Mouse (Mus musculus): ENCODE measurements at regions not wholly inside any gene's neighbourhood (a gene's known extent, or its start where the extent isn't known, plus 50 kb on each side); places are given as distances from the start of the nearest gene placed in this dataset.
A peak's percentile ranks its signal among the peaks of the same experiment; 100 is the strongest.

GRCm38 (mm10) chr4:74466081-74466480 lies 223.8 kb downstream of the Kdm4c start:
- peak in 1 of 2 experiments; percentile 28 for DNase-seq (ENCODE audit: low spot score in 2 of 2)
- intact Hi-C loops (cut with DNase I) = no loop called here

GRCm38 (mm10) chr4:74512489-74512888 lies 270.2 kb downstream of the Kdm4c start:
- intact Hi-C loops (cut with DNase I) = no loop called here
- no peak for DNase-seq (ENCODE audit: low spot score in 2 of 2)

GRCm38 (mm10) chr4:74553888-74554287 lies 311.6 kb downstream of the Kdm4c start:
- no peak for DNase-seq (ENCODE audit: low spot score in 2 of 2)
- intact Hi-C loops (cut with DNase I) = no loop called here

- intact Hi-C loops (cut with DNase I) = no loop called here
- peak; percentile 9 to 73 for DNase-seq (ENCODE audit: low spot score in 2 of 2)
Measured at GRCm38 (mm10) chr4:74563565-74563964, 321.3 kb downstream of the Kdm4c start.

GRCm38 (mm10) chr4:74586400-74586799 lies 344.1 kb downstream of the Kdm4c start:
- intact Hi-C loops (cut with DNase I) = no loop called here
- no peak for DNase-seq (ENCODE audit: low spot score in 2 of 2)

- intact Hi-C loops (cut with DNase I) = no loop called here
- peak in 1 of 2 experiments; percentile 15 for DNase-seq (ENCODE audit: low spot score in 2 of 2)
Measured at GRCm38 (mm10) chr4:74587125-74587524, 344.8 kb downstream of the Kdm4c start.

GRCm38 (mm10) chr4:74588761-74589160 lies 346.5 kb downstream of the Kdm4c start:
- intact Hi-C loops (cut with DNase I) = no loop called here
- no peak for DNase-seq (ENCODE audit: low spot score in 2 of 2)

- intact Hi-C loops (cut with DNase I) = no loop called here
- DNase-seq (ENCODE audit: low spot score in 2 of 2) = no peak
Measured at GRCm38 (mm10) chr4:74613032-74613431, 370.7 kb downstream of the Kdm4c start.

All from left cerebral cortex, postnatal 25 days (tissue).